Mouse (Mus musculus) embryo, embryonic 11 days (tissue): ENCODE measurements around the gene Pabpc5.

Experiments
- DNase-seq: peaks from one replicate; pipeline ENCODE4 v3.0.0-alpha.2; 2015

Pabpc5 gene

GRCm38 (mm10) chrX:119927081-119927571 is at the start of gene Pabpc5:
Gene Pabpc5, plus strand, starts transcription at chrX:119927196.
- DNase-seq: peak; percentile 80

GRCm38 (mm10) chrX:119886957-119887593 is 39.9 kb upstream of the Pabpc5 start:
- DNase-seq: no peak

GRCm38 (mm10) chrX:119888326-119888920 is 38.6 kb upstream of the Pabpc5 start:
- no peak for DNase-seq

- DNase-seq: no peak
Measured at GRCm38 (mm10) chrX:119927852-119928251, 856 bp downstream of the Pabpc5 start.
